Mouse (Mus musculus) testis, adult 2 months (tissue): Measurements from ENCODE around the gene Snap23. TPM values are rescaled to one million over a fixed set of nuclear protein-coding genes. Genes with fewer than 3 reads are reported as not detected.

Source experiments
- H3K27ac ChIP-seq: fragments of 200-500 bp; 2 replicates; pipeline ENCODE4 v1.5.1; 2012; ENCODE audit warnings: low read depth, low read length; ENCODE audit not compliant: control insufficient read depth, insufficient read depth
- H3K27me3 ChIP-seq: fragments of 200-500 bp; 2 replicates; pipeline ENCODE4 v1.6.1; 2012; ENCODE audit warnings: mild to moderate bottlenecking, low read length, moderate library complexity; ENCODE audit not compliant: control insufficient read depth, insufficient read depth
- H3K36me3 ChIP-seq: fragments of 200-500 bp; 2 replicates; pipeline ENCODE4 v1.6.1; 2012; ENCODE audit warnings: mild to moderate bottlenecking, low read length; ENCODE audit not compliant: control insufficient read depth, insufficient read depth
- H3K4me1 ChIP-seq: fragments of 200-500 bp; 2 replicates; pipeline ENCODE4 v1.6.1; 2012; ENCODE audit warnings: low read length; ENCODE audit not compliant: control insufficient read depth, insufficient read depth
- H3K4me3 ChIP-seq: fragments of 200-500 bp; 2 replicates; pipeline ENCODE4 v1.5.1; 2012; ENCODE audit warnings: low read depth, mild to moderate bottlenecking, low read length, moderate library complexity, mixed read lengths; ENCODE audit not compliant: control insufficient read depth
- CTCF ChIP-seq: fragments of 200-500 bp; IDR thresholded peaks from 2 replicates; pipeline ENCODE4 v1.5.1; 2012; ENCODE audit warnings: low read depth, mild to moderate bottlenecking, inconsistent platforms, low read length, moderate library complexity; ENCODE audit not compliant: control insufficient read depth, insufficient read depth, insufficient replicate concordance
- POLR2A ChIP-seq: fragments of 200-500 bp; IDR thresholded peaks from 2 replicates; pipeline ENCODE4 v1.6.1; 2012; ENCODE audit warnings: low read depth, mild to moderate bottlenecking, inconsistent platforms, low read length, moderate library complexity; ENCODE audit not compliant: control insufficient read depth
- polyA plus RNA-seq: library from polyadenylated mRNA; depleted of rRNA; stranded (reverse); fragments of >200 nt; gene quantifications from 2 replicates; pipeline ENCODE4 v1.2.3, GENCODE M21; 2012; rRNA removed

Snap23 gene
- polyA plus RNA-seq, 1 experiment, result 14.7 TPM

GRCm38 (mm10) chr2:120631957-120632356 lies 64.5 kb downstream of the Snap23 start:
- Histone ChIP-seq H3K4me3 (no peak overlapping the region), H3K27ac (no peak overlapping the region), H3K36me3 (no peaks in the 10 kb centered on the region), H3K27me3 (no peaks in the 10 kb centered on the region), H3K4me1 (peaks cover 5% of the 10 kb centered on the region)
- TF ChIP-seq CTCF (no peak), POLR2A (no peak)

- H3K27me3 ChIP-seq, result no peaks in the 10 kb centered on the region
- no peak for TF ChIP-seq POLR2A
- TF ChIP-seq CTCF, result no peak
- no peak overlapping the region for H3K4me3 ChIP-seq
- H3K4me1 ChIP-seq, result peaks cover 2% of the 10 kb centered on the region; the same call in 1 of the 2 replicates
- no peaks in the 10 kb centered on the region for H3K36me3 ChIP-seq
- H3K27ac ChIP-seq, result no peak overlapping the region
These were observed 73.4 kb downstream of the Snap23 start for GRCm38 (mm10) chr2:120640835-120641234.

GRCm38 (mm10) chr2:120643836-120644235 lies 76.4 kb downstream of the Snap23 start:
- no peak overlapping the region for H3K4me3 ChIP-seq
- H3K4me1 ChIP-seq, result peaks cover 2% of the 10 kb centered on the region; the same call in 1 of the 2 replicates
- TF ChIP-seq CTCF (no peak), POLR2A (no peak)
- H3K27me3 ChIP-seq, result no peaks in the 10 kb centered on the region
- no peak overlapping the region for H3K27ac ChIP-seq
- no peaks in the 10 kb centered on the region for H3K36me3 ChIP-seq

- no peaks in the 10 kb centered on the region for H3K27me3 ChIP-seq
- peaks cover 2% of the 10 kb centered on the region; the same call in 1 of the 2 replicates for H3K4me1 ChIP-seq
- H3K27ac ChIP-seq, result no peak overlapping the region
- TF ChIP-seq POLR2A (no peak), CTCF (no peak)
- no peak overlapping the region for H3K4me3 ChIP-seq
- H3K36me3 ChIP-seq, result no peaks in the 10 kb centered on the region
These were observed 79.3 kb downstream of the Snap23 start for GRCm38 (mm10) chr2:120646777-120647176.

Other genes with a start within 250 kb of the Snap23 start
- gene Vps39, start 214.5 kb upstream of the Snap23 start, polyA plus RNA-seq, result 10.6 and 11.4 TPM in 2 replicates
- 7.2 and 8.4 TPM in 2 replicates for gene Ganc, start 163.8 kb upstream of the Snap23 start, polyA plus RNA-seq
- gene Tmem87a, start 163.6 kb upstream of the Snap23 start, polyA plus RNA-seq, result 6.7 and 7.2 TPM in 2 replicates
- 0.75 and 1.2 TPM in 2 replicates for gene Capn3, start 111.7 kb upstream of the Snap23 start, polyA plus RNA-seq
- 19.7 and 19.8 TPM in 2 replicates for gene Zfp106, start 3.8 kb upstream of the Snap23 start, polyA plus RNA-seq
- 3.0 and 5.0 TPM in 2 replicates for gene Haus2, start 41.7 kb downstream of the Snap23 start, polyA plus RNA-seq
- gene Lrrc57, start 41.8 kb downstream of the Snap23 start, polyA plus RNA-seq, result 217 and 232 TPM in 2 replicates
- 26.9 and 28.7 TPM in 2 replicates for gene Stard9, start 61.5 kb downstream of the Snap23 start, polyA plus RNA-seq